Mouse (Mus musculus) E14TG2a.4 (cell line): ENCODE measurements around the gene Sprr2i.

ENCODE experiments used
- CTCF ChIP-seq: conservative IDR thresholded peaks from 2 replicates; pipeline ENCODE4 v1.5.1; 2014; ENCODE audit warnings: low read length
- NANOG ChIP-seq: IDR thresholded peaks from 2 replicates; pipeline ENCODE4 v1.6.1; 2014; ENCODE audit warnings: borderline replicate concordance, low read length, mixed read lengths
- POU5F1 ChIP-seq: IDR thresholded peaks from 2 replicates; pipeline ENCODE4 v1.6.1; 2014; ENCODE audit warnings: low read length, borderline replicate concordance

DNA sequence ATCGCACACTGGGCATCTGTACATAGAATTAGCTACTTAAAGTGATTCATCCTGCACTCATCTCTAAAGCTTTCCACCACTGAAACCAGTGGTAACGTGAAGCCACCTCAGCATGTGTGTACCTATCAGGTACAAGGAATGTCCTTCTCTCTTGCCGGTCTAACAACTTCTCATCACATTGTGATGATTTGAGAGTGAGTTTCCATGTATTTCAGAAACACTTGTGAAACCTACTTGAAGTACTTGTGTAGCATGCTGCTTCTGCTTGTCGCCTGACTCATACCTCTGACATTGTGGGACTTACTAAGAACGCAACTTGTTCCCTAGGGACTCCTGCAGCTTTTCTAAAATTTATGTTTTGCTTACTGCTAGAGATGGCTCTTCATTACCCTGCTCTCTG lies 47.4 kb downstream of the Sprr2i start:
- TF ChIP-seq CTCF (no peak), NANOG (no peak), POU5F1 (no peak)
